Mouse (Mus musculus) lung, postnatal 14 days (tissue): ENCODE results near the gene Rpl36a.
"Not testable (repeated sequence)": the region's sequence is repeated elsewhere in the genome, so short reads cannot be mapped to it uniquely, and the experiment has no call there.

Experiments used
- DNase-seq: peaks from one replicate; pipeline ENCODE4 v3.0.0; 2021

The Rpl36a gene

GRCm38 (mm10) chrX:134585103-134586002, at the start of gene Rpl36a:
TSS of gene Rpl36a (plus strand) at chrX:134585654.
- peak; percentile 92 for DNase-seq

GRCm38 (mm10) chrX:134539795-134540194, 45.7 kb upstream of the Rpl36a start:
- DNase-seq: not testable (repeated sequence)

GRCm38 (mm10) chrX:134540414-134541135, 44.9 kb upstream of the Rpl36a start:
- DNase-seq: no peak

GRCm38 (mm10) chrX:134541145-134541954, 44.1 kb upstream of the Rpl36a start, which contains the start of gene Timm8a1:
TSS of gene Timm8a1 (minus strand) at chrX:134541865.
- DNase-seq: peak; percentile 53

GRCm38 (mm10) chrX:134541955-134542308, 43.5 kb upstream of the Rpl36a start:
- DNase-seq: no peak

GRCm38 (mm10) chrX:134547330-134547729, 38.1 kb upstream of the Rpl36a start:
- DNase-seq: no peak

- DNase-seq: peak; percentile 26
Observed at GRCm38 (mm10) chrX:134550903-134551302, 34.6 kb upstream of the Rpl36a start.

- no peak for DNase-seq
Observed at GRCm38 (mm10) chrX:134553326-134553725, 32.1 kb upstream of the Rpl36a start.

GRCm38 (mm10) chrX:134554425-134554824, 31.0 kb upstream of the Rpl36a start:
- no peak for DNase-seq

GRCm38 (mm10) chrX:134564326-134564725, 21.1 kb upstream of the Rpl36a start:
- DNase-seq: no peak

GRCm38 (mm10) chrX:134566536-134567222, 18.8 kb upstream of the Rpl36a start:
- no peak for DNase-seq

GRCm38 (mm10) chrX:134577896-134578295, 7.6 kb upstream of the Rpl36a start:
- DNase-seq: no peak

- no peak for DNase-seq
Observed at GRCm38 (mm10) chrX:134580528-134581305, 4.7 kb upstream of the Rpl36a start.

- no peak for DNase-seq
Observed at GRCm38 (mm10) chrX:134582270-134582669, 3.2 kb upstream of the Rpl36a start.

GRCm38 (mm10) chrX:134582888-134583669, 2.4 kb upstream of the Rpl36a start, which contains the start of gene Btk:
TSS of gene Btk (minus strand) at chrX:134583570.
- no peak for DNase-seq

GRCm38 (mm10) chrX:134586447-134586846, 993 bp downstream of the Rpl36a start:
- no peak for DNase-seq

- no peak for DNase-seq
Observed at GRCm38 (mm10) chrX:134588261-134588660, 2.8 kb downstream of the Rpl36a start.

GRCm38 (mm10) chrX:134588997-134589396, 3.5 kb downstream of the Rpl36a start:
- no peak for DNase-seq

GRCm38 (mm10) chrX:134589836-134590235, 4.4 kb downstream of the Rpl36a start:
- no peak for DNase-seq

GRCm38 (mm10) chrX:134599922-134600565, 14.6 kb downstream of the Rpl36a start:
- no peak for DNase-seq
